Mouse (Mus musculus) stomach, postnatal 0 days (tissue): ENCODE results near the gene Vangl1.

Experiments used
- CTCF ChIP-seq: IDR thresholded peaks from 2 replicates; pipeline ENCODE4 v1.5.1; 2016; ENCODE audit warnings: antibody characterized with exemption, low read depth, mild to moderate bottlenecking, moderate library complexity
- EP300 ChIP-seq: optimal IDR thresholded peaks from 2 replicates; pipeline ENCODE3; 2016; ENCODE audit warnings: antibody characterized with exemption

DNA sequence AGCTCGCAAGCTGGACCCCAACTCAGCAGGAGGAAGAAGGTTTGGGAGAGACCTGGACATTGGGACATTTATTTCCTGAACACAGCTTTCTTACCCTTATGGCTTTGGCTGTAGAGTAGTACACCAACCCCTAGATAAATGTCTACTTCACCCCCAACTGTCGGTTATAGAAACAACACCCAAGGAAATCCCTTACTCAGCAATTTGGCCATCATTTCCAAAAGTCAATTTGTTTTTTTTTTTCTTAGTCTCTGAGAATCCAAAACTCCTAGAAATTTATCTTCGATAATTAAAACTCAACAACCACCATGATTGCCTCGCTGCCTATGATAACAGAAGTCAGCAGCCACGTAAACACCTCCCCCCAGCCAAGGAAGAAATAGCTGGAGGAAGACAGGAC lies 7.3 kb downstream of the Vangl1 start:
- TF ChIP-seq CTCF (no peak), EP300 (no peak)
